Mouse (Mus musculus): ENCODE data around the gene Pagr1a. TPM values are rescaled to one million over a fixed set of nuclear protein-coding genes. Genes with fewer than 3 reads are reported as not detected.

Gene Pagr1a
- polyA plus RNA-seq, 1 experiment from 2014 or later, result 67.2 TPM

DNA sequence TGATC is 869 bp downstream of the Pagr1a start, which contains the start of gene Pagr1b:
Pagr1b (minus strand) TSS at position 4 of the 5 bp plus-strand sequence.
- H3K4me3 ChIP-seq (ENCODE audit: low read length), result peak within 1 kb of the TSS; percentile 59
- ATAC-seq (ENCODE audit: low read depth), result no peak
- H3K4me2 ChIP-seq (ENCODE audit: low read depth, low read length), result peak within 1 kb of the TSS; percentile 80
- H3K9me3 ChIP-seq (ENCODE audit: control insufficient read depth, low read length), result no peaks in the 10 kb centered on the region
- H3K27me3 ChIP-seq (ENCODE audit: control insufficient read depth, insufficient read depth, low read depth, low read length), result no peaks in the 10 kb centered on the region
- H3K9ac ChIP-seq (ENCODE audit: low read length), result peak within 1 kb of the TSS; percentile 77
- peaks cover 5% of the 10 kb centered on the region; the same call in 1 of the 2 replicates for H3K36me3 ChIP-seq (ENCODE audit: control insufficient read depth, insufficient read depth, low read length)
- H3K27ac ChIP-seq (ENCODE audit: low read length), result peak within 1 kb of the TSS; percentile 98
- peaks cover 55% of the 10 kb centered on the region for H3K4me1 ChIP-seq (replicated peaks; ENCODE audit: control insufficient read depth, insufficient read depth, low read length)

DNA sequence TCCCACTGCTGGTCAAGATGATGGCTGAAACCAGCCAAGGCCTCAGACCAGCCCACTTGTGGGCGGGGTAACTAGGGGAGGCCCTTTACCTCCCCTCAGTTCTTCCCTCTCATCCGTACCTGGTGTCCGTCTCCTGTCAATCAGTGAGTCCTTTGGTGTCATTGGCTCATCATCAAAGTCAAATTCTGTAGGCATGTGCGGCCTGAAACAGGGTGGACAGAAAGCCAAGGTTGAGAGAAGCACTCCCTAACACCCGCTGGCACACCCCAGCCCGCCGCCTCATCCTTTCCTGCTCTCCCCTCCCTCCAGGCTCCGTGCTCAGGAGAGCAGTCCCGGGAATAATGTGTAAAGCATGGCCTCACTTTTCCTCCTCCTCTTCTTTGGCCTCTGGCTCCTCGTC is 1.1 kb downstream of the Pagr1a start:
- Histone ChIP-seq H3K9me3 (ENCODE audit: control insufficient read depth, low read length) (no peaks in the 10 kb centered on the region), H3K9ac (ENCODE audit: low read length) (peak overlapping the region; percentile 77), H3K4me2 (ENCODE audit: low read depth, low read length) (peak overlapping the region; percentile 80), H3K4me1 (replicated peaks; ENCODE audit: control insufficient read depth, insufficient read depth, low read length) (peaks cover 53% of the 10 kb centered on the region), H3K27ac (ENCODE audit: low read length) (peak overlapping the region; percentile 98), H3K27me3 (ENCODE audit: control insufficient read depth, insufficient read depth, low read depth, low read length) (no peaks in the 10 kb centered on the region), H3K4me3 (ENCODE audit: low read length) (peak overlapping the region; percentile 59), H3K36me3 (ENCODE audit: control insufficient read depth, insufficient read depth, low read length) (peaks cover 5% of the 10 kb centered on the region; the same call in 1 of the 2 replicates)
- under 1% methylated on average over 10 of the region's 10 CpGs for WGBS
- ATAC-seq (ENCODE audit: low read depth), result peak; percentile 15; the same call in 1 of the 2 replicates

DNA sequence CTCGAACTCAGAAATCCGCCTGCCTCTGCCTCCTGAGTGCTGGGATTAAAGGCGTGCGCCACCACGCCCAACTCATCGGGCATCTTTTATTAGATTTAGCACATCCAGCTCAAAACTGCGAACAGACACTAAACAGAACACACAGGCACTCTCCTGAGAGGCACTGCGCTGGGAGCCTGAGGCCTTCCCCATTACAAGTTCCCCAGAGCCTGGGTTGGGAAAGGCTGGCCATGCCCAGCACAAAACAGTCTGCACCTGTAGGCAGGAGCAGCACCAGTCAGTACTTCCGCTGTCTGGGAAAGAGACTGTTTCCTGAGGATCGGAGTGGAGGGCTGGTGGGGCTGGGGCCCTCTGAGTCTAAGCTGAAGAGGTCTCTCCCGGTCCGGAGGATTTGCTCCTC is 2.2 kb downstream of the Pagr1a start:
- Histone ChIP-seq H3K4me1 (replicated peaks; ENCODE audit: control insufficient read depth, insufficient read depth, low read length) (peaks cover 45% of the 10 kb centered on the region), H3K9ac (ENCODE audit: low read length) (no peak overlapping the region), H3K4me3 (ENCODE audit: low read length) (no peak overlapping the region), H3K4me2 (ENCODE audit: low read depth, low read length) (peak overlapping the region; percentile 72), H3K27ac (ENCODE audit: low read length) (no peak overlapping the region), H3K36me3 (ENCODE audit: control insufficient read depth, insufficient read depth, low read length) (peaks cover 5% of the 10 kb centered on the region; the same call in 1 of the 2 replicates), H3K9me3 (ENCODE audit: control insufficient read depth, low read length) (no peaks in the 10 kb centered on the region), H3K27me3 (ENCODE audit: control insufficient read depth, insufficient read depth, low read depth, low read length) (no peaks in the 10 kb centered on the region)
- no peak for ATAC-seq (ENCODE audit: low read depth)
- WGBS, result 91% methylated on average over 12 of the region's 12 CpGs

DNA sequence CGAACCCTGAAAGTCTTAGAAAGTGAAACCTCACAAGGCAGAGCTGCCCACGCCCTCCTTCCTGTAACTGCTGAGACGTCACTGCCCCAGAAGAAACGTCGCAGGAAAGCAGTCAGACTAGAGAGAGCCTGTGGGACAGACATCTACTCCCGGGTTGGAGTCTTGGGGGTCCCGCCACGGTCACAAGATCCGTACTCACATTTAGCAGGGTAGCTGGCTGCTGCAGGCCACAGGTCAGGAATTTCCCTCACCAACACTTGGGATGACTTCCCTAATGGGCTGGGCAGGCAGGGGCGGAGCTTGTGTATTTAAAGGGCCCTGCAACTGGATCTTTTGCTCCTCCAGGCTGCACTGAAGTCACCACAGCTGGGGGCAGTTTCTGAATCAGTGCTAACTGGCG is 2.8 kb downstream of the Pagr1a start, which contains the start of gene Mvp:
Mvp (minus strand) TSS at position 302 of the 400 bp plus-strand sequence.
- 0 out of 2 replicates have a peak, but pooled peaks have one; percentile 13 for ATAC-seq (ENCODE audit: low read depth)
- Histone ChIP-seq H3K36me3 (ENCODE audit: control insufficient read depth, insufficient read depth, low read length) (peaks cover 5% of the 10 kb centered on the region; the same call in 1 of the 2 replicates), H3K9ac (ENCODE audit: low read length) (peak within 1 kb of the TSS; percentile 59), H3K4me2 (ENCODE audit: low read depth, low read length) (peak within 1 kb of the TSS; percentile 72), H3K4me3 (ENCODE audit: low read length) (peak within 1 kb of the TSS; percentile 56), H3K27me3 (ENCODE audit: control insufficient read depth, insufficient read depth, low read depth, low read length) (no peaks in the 10 kb centered on the region), H3K9me3 (ENCODE audit: control insufficient read depth, low read length) (no peaks in the 10 kb centered on the region), H3K4me1 (replicated peaks; ENCODE audit: control insufficient read depth, insufficient read depth, low read length) (peaks cover 41% of the 10 kb centered on the region), H3K27ac (ENCODE audit: low read length) (peak within 1 kb of the TSS; percentile 51)
- WGBS, result 15% methylated on average over 11 of the region's 11 CpGs

DNA sequence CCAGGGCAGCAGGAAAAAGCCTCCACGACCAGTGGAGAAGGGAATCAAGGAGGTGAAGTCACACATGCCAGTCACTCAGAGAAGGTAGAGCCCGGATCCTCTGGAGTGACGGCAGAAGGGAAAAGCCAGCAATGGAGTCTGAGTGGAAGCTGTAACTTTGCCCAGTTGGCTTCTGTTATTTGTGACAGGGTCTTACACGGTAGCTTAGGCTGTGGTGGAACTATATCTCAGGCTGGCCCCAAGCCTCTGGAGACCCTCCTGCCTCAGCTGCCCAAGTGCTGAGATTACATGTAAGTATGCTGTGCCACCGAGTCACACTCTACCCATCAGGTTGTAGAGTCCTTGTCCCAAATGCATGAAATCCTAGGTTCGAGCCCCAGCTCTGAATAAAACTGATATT is 3.8 kb downstream of the Pagr1a start:
- Histone ChIP-seq H3K36me3 (ENCODE audit: control insufficient read depth, insufficient read depth, low read length) (peaks cover 5% of the 10 kb centered on the region; the same call in 1 of the 2 replicates), H3K4me2 (ENCODE audit: low read depth, low read length) (no peak overlapping the region), H3K9me3 (ENCODE audit: control insufficient read depth, low read length) (no peaks in the 10 kb centered on the region), H3K4me3 (ENCODE audit: low read length) (no peak overlapping the region), H3K27me3 (ENCODE audit: control insufficient read depth, insufficient read depth, low read depth, low read length) (no peaks in the 10 kb centered on the region), H3K27ac (ENCODE audit: low read length) (no peak overlapping the region), H3K9ac (ENCODE audit: low read length) (no peak overlapping the region), H3K4me1 (replicated peaks; ENCODE audit: control insufficient read depth, insufficient read depth, low read length) (peaks cover 39% of the 10 kb centered on the region)
- 92% methylated on average over 6 of the region's 6 CpGs for WGBS
- ATAC-seq (ENCODE audit: low read depth), result no peak

DNA sequence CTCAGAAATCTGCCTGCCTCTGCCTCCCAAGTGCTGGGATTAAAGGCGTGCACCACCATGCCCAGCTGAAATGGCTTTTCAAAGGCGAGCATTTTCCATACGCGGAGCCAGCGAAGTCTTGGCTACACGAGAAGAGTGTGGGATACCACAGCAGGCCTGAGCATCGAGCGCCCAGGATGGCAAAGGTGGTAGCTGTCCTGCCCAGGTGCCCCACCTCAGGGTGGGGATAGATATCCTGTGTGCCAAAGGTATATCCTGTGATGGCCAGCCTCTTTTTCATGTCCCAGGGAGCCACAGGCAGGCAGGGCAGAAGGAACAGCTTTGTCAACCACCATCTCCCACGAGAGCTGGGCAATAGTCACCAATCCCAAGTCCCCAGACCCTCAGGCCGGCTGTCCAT is 4.3 kb downstream of the Pagr1a start:
- peaks cover 35% of the 10 kb centered on the region for H3K4me1 ChIP-seq (replicated peaks; ENCODE audit: control insufficient read depth, insufficient read depth, low read length)
- no peak overlapping the region for H3K4me3 ChIP-seq (ENCODE audit: low read length)
- no peaks in the 10 kb centered on the region for H3K27me3 ChIP-seq (ENCODE audit: control insufficient read depth, insufficient read depth, low read depth, low read length)
- H3K9ac ChIP-seq (ENCODE audit: low read length), result no peak overlapping the region
- H3K9me3 ChIP-seq (ENCODE audit: control insufficient read depth, low read length), result no peaks in the 10 kb centered on the region
- no peak overlapping the region for H3K27ac ChIP-seq (ENCODE audit: low read length)
- no peak for ATAC-seq (ENCODE audit: low read depth)
- H3K4me2 ChIP-seq (ENCODE audit: low read depth, low read length), result no peak overlapping the region
- H3K36me3 ChIP-seq (ENCODE audit: control insufficient read depth, insufficient read depth, low read length), result peaks cover 5% of the 10 kb centered on the region; the same call in 1 of the 2 replicates
- WGBS, result 93% methylated on average over 10 of the region's 10 CpGs

DNA sequence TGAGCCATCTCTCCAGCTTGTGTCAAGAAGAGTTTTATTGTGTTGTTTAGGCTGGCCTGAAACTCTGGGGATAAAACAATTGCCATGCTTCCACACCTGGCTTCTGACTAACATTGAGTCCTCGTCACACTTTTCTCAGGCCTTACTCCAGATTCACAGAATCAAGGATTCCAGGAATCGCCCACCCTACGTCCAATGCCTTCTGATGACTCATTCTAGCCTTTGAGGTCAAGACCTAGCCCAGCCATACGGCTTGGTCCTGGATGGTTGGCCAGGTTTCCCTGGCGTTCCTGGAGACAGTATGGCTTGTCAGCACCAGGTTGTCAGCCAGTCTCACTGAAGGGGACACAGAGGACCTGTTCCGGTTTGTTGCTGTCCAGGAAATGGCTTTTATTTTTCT is 4.8 kb downstream of the Pagr1a start:
- peaks cover 32% of the 10 kb centered on the region for H3K4me1 ChIP-seq (replicated peaks; ENCODE audit: control insufficient read depth, insufficient read depth, low read length)
- no peak overlapping the region for H3K27ac ChIP-seq (ENCODE audit: low read length)
- H3K4me2 ChIP-seq (ENCODE audit: low read depth, low read length), result no peak overlapping the region

DNA sequence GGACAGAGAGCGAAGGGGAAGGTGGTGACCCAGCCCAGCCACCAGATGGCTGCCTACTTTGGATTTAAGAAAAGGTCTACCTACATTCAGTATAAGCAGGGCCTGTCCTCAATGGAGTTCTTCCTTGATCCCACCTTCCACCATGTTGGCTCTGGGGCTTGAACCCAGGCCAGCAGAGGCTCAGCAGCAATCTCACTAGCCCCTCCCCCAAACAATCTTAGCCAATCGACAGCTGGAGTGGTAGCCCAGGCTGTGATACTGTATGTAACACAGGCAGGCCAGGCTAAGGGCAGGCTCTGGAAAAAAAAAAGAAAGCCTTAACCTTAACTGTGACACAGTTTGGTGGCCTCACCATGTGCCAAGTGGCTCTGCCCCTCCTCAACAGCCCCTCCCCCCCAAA is 5.4 kb downstream of the Pagr1a start:
- Histone ChIP-seq H3K9ac (ENCODE audit: low read length) (no peak overlapping the region), H3K4me1 (replicated peaks; ENCODE audit: control insufficient read depth, insufficient read depth, low read length) (peaks cover 32% of the 10 kb centered on the region), H3K27ac (ENCODE audit: low read length) (no peak overlapping the region), H3K4me3 (ENCODE audit: low read length) (no peak overlapping the region), H3K27me3 (ENCODE audit: control insufficient read depth, insufficient read depth, low read depth, low read length) (no peaks in the 10 kb centered on the region), H3K9me3 (ENCODE audit: control insufficient read depth, low read length) (no peaks in the 10 kb centered on the region), H3K36me3 (ENCODE audit: control insufficient read depth, insufficient read depth, low read length) (peaks cover 5% of the 10 kb centered on the region; the same call in 1 of the 2 replicates), H3K4me2 (ENCODE audit: low read depth, low read length) (no peak overlapping the region)
- ATAC-seq (ENCODE audit: low read depth), result no peak
- 68% methylated on average over 2 of the region's 2 CpGs for WGBS

More for the DNA sequence above, 4.8 kb downstream of the Pagr1a start:
- H3K36me3 ChIP-seq (ENCODE audit: control insufficient read depth, insufficient read depth, low read length), result peaks cover 5% of the 10 kb centered on the region; the same call in 1 of the 2 replicates
- ATAC-seq (ENCODE audit: low read depth), result no peak
- no peak overlapping the region for H3K4me3 ChIP-seq (ENCODE audit: low read length)
- no peaks in the 10 kb centered on the region for H3K9me3 ChIP-seq (ENCODE audit: control insufficient read depth, low read length)
- 79% methylated on average over 6 of the region's 6 CpGs for WGBS
- H3K27me3 ChIP-seq (ENCODE audit: control insufficient read depth, insufficient read depth, low read depth, low read length), result no peaks in the 10 kb centered on the region
- H3K9ac ChIP-seq (ENCODE audit: low read length), result no peak overlapping the region

DNA sequence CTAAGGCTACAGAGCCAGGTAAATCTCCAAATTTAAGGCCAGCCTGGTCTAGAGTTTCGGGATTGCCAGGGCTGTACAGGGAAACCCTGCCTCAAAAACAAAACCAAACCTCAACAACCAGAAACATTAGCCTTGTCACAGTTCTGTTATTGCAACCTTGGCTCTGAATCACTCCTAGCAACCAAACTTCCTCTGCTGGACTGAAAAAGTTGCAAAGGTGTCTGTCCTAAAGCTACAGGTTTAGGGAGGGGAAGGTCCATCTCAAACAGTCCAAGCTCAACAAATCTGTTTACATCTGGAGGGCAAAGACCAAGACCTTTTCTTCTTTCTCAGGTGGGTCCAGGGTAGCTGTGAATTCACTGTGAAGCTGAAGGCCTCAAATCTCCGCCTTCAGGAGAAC is 6.1 kb downstream of the Pagr1a start:
- Histone ChIP-seq H3K4me1 (replicated peaks; ENCODE audit: control insufficient read depth, insufficient read depth, low read length) (peaks cover 32% of the 10 kb centered on the region), H3K27me3 (ENCODE audit: control insufficient read depth, insufficient read depth, low read depth, low read length) (no peaks in the 10 kb centered on the region), H3K9me3 (ENCODE audit: control insufficient read depth, low read length) (no peaks in the 10 kb centered on the region), H3K4me2 (ENCODE audit: low read depth, low read length) (no peak overlapping the region), H3K4me3 (ENCODE audit: low read length) (no peak overlapping the region), H3K27ac (ENCODE audit: low read length) (no peak overlapping the region), H3K9ac (ENCODE audit: low read length) (no peak overlapping the region), H3K36me3 (ENCODE audit: control insufficient read depth, insufficient read depth, low read length) (peaks cover 5% of the 10 kb centered on the region; the same call in 1 of the 2 replicates)
- no peak for ATAC-seq (ENCODE audit: low read depth)
- 95% methylated on average over 2 of the region's 2 CpGs for WGBS

Data from lung, embryonic 16.5 days (tissue).